Comparison of ENCODE assay signal across 8 mouse cellular contexts in genomic region chr5:144222811-144223502, GRCm38 (mm10). TPM values are rescaled to one million over a fixed set of nuclear protein-coding genes. Genes with fewer than 3 reads are reported as not detected.
A peak's percentile ranks its signal among the peaks of the same experiment; 100 is the strongest.
DNase-seq lines count a peak whose midpoint lies in the region; ATAC-seq and TF ChIP-seq lines count a peak whose summit lies in the region.

No protein-coding gene starts in this region.

- H3K27me3 ChIP-seq in spleen, adult 2 months (ENCODE audit: control insufficient read depth, insufficient read depth, low read length) = no peaks in the 10 kb centered on the region
- no peaks in the 10 kb centered on the region for H3K27me3 ChIP-seq in heart, embryonic 10.5 days (ENCODE audit: insufficient read depth, poor library complexity, severe bottlenecking)
- no peaks in the 10 kb centered on the region for H3K27me3 ChIP-seq in lung, embryonic 14.5 days (ENCODE audit: insufficient read depth, low read length)

- H3K36me3 ChIP-seq in spleen, adult 2 months (ENCODE audit: control insufficient read depth, insufficient read depth, low read length) = no peaks in the 10 kb centered on the region
- H3K36me3 ChIP-seq in heart, embryonic 10.5 days = peaks cover 3% of the 10 kb centered on the region; the same call in 1 of the 2 replicates
- H3K36me3 ChIP-seq in lung, embryonic 14.5 days (ENCODE audit: insufficient read depth) = no peaks in the 10 kb centered on the region

- no peaks in the 10 kb centered on the region for H3K9me3 ChIP-seq in heart, embryonic 10.5 days
- no peaks in the 10 kb centered on the region for H3K9me3 ChIP-seq in lung, embryonic 14.5 days (ENCODE audit: low read depth, low read length)

- ATAC-seq in lung, embryonic 14.5 days (ENCODE audit: insufficient read depth) = peak; percentile 73

- TF ChIP-seq POLR2A in spleen, adult 2 months (IDR thresholded peaks at IDR 0.05; ENCODE audit: low read depth, low read length) = peak; percentile 30; the same call in 1 of the 2 replicates

- H3K4me3 ChIP-seq in spleen, adult 2 months (ENCODE audit: extremely low read depth, insufficient read depth, insufficient read length) = peak overlapping the region; percentile 76
- peak overlapping the region; percentile 81 for H3K4me3 ChIP-seq in heart, embryonic 10.5 days
- H3K4me3 ChIP-seq in lung, embryonic 14.5 days (ENCODE audit: low read depth, low read length) = peak overlapping the region; percentile 54

- no peak for TF ChIP-seq CTCF in spleen, adult 2 months (IDR thresholded peaks at IDR 0.05; ENCODE audit: extremely low read depth, insufficient read depth, insufficient read length, insufficient replicate concordance)
- no peak for TF ChIP-seq CTCF in lung, embryonic 14.5 days (IDR thresholded peaks at IDR 0.05; ENCODE audit: low read depth)

- peak overlapping the region; percentile 67 for H3K4me2 ChIP-seq in lung, embryonic 14.5 days

- peak overlapping the region; percentile 60 for H3K9ac ChIP-seq in lung, embryonic 14.5 days

- 1% methylated on average over 25 of the region's 25 CpGs for WGBS in spleen, adult 2 months
- 3% methylated on average over 25 of the region's 25 CpGs for WGBS in heart, embryonic 10.5 days
- under 1% methylated on average over 25 of the region's 25 CpGs for WGBS in lung, embryonic 14.5 days

- peak; percentile 8 to 24 for DNase-seq in spleen, adult 2 months (ENCODE audit: low read depth in 1 of 2, low spot score in 2 of 2)
- no peak for DNase-seq in spleen, adult 12 weeks (ENCODE audit: low spot score)
- peak; percentile 84 for DNase-seq in cerebellum, adult 8-10 months
- DNase-seq in heart, embryonic 10.5 days (ENCODE audit: low spot score) = no peak
- peak; percentile 48 to 50 for DNase-seq in kidney, adult 8-10 months
- peak; percentile 68 for DNase-seq in lung, embryonic 14.5 days
- peak; percentile 58 for DNase-seq in retina, postnatal 7 days (ENCODE audit: low read depth, low spot score)
- DNase-seq in embryo, embryonic 9.5 days (ENCODE audit: extremely low spot score) = no peak

- peak overlapping the region; percentile 70 for H3K27ac ChIP-seq in spleen, adult 2 months (ENCODE audit: insufficient read depth, low read length)
- H3K27ac ChIP-seq in heart, embryonic 10.5 days = peak overlapping the region; percentile 88
- H3K27ac ChIP-seq in lung, embryonic 14.5 days (ENCODE audit: low read depth) = no peak overlapping the region

- H3K4me1 ChIP-seq in spleen, adult 2 months (ENCODE audit: control insufficient read depth, insufficient read depth, insufficient read length) = peaks cover 18% of the 10 kb centered on the region; the same call in 1 of the 2 replicates
- peaks cover 26% of the 10 kb centered on the region for H3K4me1 ChIP-seq in heart, embryonic 10.5 days
- 0 out of 2 replicates have a peak, but pooled peaks cover 6% of the 10 kb centered on the region for H3K4me1 ChIP-seq in lung, embryonic 14.5 days (ENCODE audit: insufficient read depth)

RNA-seq across cellular contexts. Expression of gene Tecpr1, which starts 0.5 kb away (rescaled TPM):
- polyA plus RNA-seq in spleen, adult 2 months (2012; rRNA removed) = 71.1 and 73.9 TPM in 2 replicates
- polyA plus RNA-seq in heart, embryonic 10.5 days (2016; fragmentation: Nextera tagmentation; extraction: Ambion mirVana) = 15.1 and 18.7 TPM in 2 replicates
- 17.0 and 19.3 TPM in 2 replicates for polyA plus RNA-seq in lung, embryonic 14.5 days (2014; fragmentation: Nextera tagmentation; extraction: Ambion mirVana)

RNA-seq across cellular contexts. Expression of gene Bri3, which starts 21.3 kb away (rescaled TPM):
- 50.2 and 60.3 TPM in 2 replicates for polyA plus RNA-seq in spleen, adult 2 months (2012; rRNA removed)
- 104 and 110 TPM in 2 replicates for polyA plus RNA-seq in heart, embryonic 10.5 days (2016; fragmentation: Nextera tagmentation; extraction: Ambion mirVana)
- polyA plus RNA-seq in lung, embryonic 14.5 days (2014; fragmentation: Nextera tagmentation; extraction: Ambion mirVana) = 128 and 145 TPM in 2 replicates

RNA-seq across cellular contexts. Expression of gene Bhlha15, which starts 32.9 kb away (rescaled TPM):
- polyA plus RNA-seq in spleen, adult 2 months (2012; rRNA removed) = 6.1 and 7.6 TPM in 2 replicates
- 1.3 TPM in 2 replicates for polyA plus RNA-seq in heart, embryonic 10.5 days (2016; fragmentation: Nextera tagmentation; extraction: Ambion mirVana)
- polyA plus RNA-seq in lung, embryonic 14.5 days (2014; fragmentation: Nextera tagmentation; extraction: Ambion mirVana) = 0.18 and 0.42 TPM in 2 replicates

Comparison
In these comparisons a context has a peak if more than half of its experiments do, and no peak if none do; other contexts are left out.
1. DNase-seq: peak in spleen, adult 2 months (2 of 2), cerebellum, adult 8-10 months (single experiment), kidney, adult 8-10 months (2 of 2), lung, embryonic 14.5 days (single experiment) and retina, postnatal 7 days (single experiment); none in spleen, adult 12 weeks (single experiment), heart, embryonic 10.5 days (single experiment) and embryo, embryonic 9.5 days (single experiment).
2. Peak in every context shown above with its lines, with median percentiles within 50 percentile points of each other: H3K4me3 ChIP-seq.